Mouse (Mus musculus) heart, postnatal 0 days (tissue): ENCODE data around the gene Cttnbp2.

Experiments
- CTCF ChIP-seq: IDR thresholded peaks from 2 replicates; pipeline ENCODE4 v1.5.1; 2016; ENCODE audit warnings: antibody characterized with exemption, control low read depth, low read depth
- EP300 ChIP-seq: IDR thresholded peaks from 2 replicates; pipeline ENCODE4 v1.6.1; 2016; ENCODE audit warnings: antibody characterized with exemption, low read depth

- no peak for TF ChIP-seq CTCF
- TF ChIP-seq EP300, result no peak
Observed at GRCm38 (mm10) chr6:18424822-18425221, 89.8 kb downstream of the Cttnbp2 start.
